Mouse (Mus musculus) liver, embryonic 14.5 days (tissue): ENCODE measurements around the gene Utp6.

Source experiments
- CTCF ChIP-seq: IDR thresholded peaks from 2 replicates; pipeline ENCODE4 v1.5.1; 2016; ENCODE audit warnings: antibody characterized with exemption, low read depth, control low read depth
- EP300 ChIP-seq: IDR thresholded peaks from 2 replicates; pipeline ENCODE4 v1.6.1; 2016; ENCODE audit warnings: antibody characterized with exemption, low read depth

GRCm38 (mm10) chr11:79975377-79975776 lies 13.2 kb upstream of the Utp6 start:
- no peak for TF ChIP-seq CTCF
- TF ChIP-seq EP300: no peak
